Mouse (Mus musculus) yolk sac, embryonic 10.5 days (tissue): ENCODE measurements around the gene Cygb.
"Not testable (repeated sequence)": the region's sequence is repeated elsewhere in the genome, so short reads cannot be mapped to it uniquely, and the experiment has no call there.

Experiments
- DNase-seq: peaks from one replicate; pipeline ENCODE4 v3.0.0-alpha.2; 2017; ENCODE audit warnings: low spot score

Cygb gene

DNA sequence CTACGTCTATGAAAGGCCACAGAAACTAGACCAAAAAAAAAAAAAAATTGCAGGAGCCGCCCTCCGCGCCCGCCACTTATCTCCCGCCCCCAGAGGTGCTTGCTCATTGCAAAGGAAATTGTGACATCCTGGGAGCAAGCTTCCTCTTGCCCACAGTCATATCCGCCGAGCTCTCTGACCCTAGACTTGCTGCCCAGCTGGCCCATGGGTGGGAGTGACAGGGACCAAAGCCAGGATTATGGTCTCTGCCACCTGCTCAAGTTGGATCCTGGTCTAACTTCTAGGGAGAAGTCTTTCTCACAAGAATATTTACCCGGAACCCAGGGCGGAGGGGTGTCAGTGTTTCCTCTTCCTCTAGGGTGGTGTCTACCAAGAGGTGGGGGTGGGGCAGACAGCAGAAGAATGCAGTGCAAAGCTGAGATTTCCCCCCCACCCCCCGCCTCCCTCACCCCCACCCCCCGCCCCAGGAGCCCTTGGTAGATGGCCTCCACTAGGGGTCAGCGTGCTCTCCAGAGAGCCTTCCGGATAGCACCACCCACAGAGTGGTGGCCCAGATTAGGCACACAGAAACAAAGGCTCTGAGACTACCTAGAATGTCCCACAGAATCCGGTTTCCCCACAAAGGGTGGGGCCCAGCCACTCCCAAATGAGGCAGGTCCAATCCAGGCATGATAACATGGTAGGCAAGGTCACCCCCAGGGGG is 38.2 kb downstream of the Cygb start:
- DNase-seq, result peak; percentile 74

DNA sequence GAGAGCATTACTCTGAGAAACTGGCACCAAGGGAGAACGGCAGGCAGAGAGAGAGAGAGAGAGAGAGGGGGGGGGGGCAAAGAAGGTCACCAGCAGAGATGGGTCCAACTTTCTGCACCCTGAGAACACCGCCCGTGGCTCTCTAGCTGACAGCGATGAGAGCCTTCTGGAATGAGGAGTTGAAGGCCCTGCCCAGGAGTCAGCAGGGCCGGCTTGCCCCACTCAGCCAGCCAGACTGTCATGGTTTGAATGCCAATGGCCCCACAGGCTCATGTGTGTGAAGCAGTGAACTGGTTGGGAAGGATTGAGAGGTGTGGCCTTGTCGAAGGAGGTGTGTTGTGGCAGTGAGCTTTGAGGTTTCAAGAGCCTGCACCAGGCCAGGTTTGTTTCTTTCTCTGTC is 40.9 kb downstream of the Cygb start:
- no peak for DNase-seq

DNA sequence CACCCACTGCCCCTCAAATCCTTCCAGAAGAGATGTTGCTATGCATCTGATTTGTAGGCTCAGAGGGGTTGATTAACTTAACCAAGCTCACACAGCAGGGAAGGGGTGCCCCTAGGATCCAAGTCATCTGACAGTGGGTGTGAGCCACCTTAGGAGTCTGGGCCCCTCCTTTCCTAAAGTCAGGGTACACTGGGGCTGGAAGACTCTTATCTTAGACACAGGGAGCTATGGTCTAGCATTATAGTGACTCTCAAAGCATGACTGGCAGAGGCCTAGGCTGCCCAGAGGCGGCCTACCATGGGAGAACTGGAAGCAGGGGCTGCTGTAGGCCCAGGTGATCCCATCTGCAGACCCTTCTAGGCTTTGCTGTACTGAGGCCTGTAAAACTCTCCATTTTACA is 41.6 kb downstream of the Cygb start:
- no peak for DNase-seq

DNA sequence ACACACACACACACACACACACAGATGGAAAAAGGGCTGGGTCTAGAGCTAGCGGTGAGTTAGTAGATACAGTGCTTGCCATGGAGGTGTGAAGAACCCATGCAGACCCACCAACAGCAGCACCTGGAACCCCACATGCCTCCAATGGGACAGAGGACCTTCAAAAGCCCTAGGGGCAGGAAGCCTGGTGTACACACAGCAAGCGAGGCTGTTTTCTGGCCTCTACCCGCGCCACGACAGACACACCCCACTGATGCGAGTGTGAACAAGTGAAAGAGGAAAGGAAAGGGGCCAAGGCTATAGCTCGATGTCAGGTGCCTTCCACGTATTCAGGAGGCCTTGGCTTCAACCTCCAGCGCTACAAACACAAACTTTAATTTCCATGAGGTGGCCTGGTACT is 42.2 kb downstream of the Cygb start:
- no peak for DNase-seq

DNA sequence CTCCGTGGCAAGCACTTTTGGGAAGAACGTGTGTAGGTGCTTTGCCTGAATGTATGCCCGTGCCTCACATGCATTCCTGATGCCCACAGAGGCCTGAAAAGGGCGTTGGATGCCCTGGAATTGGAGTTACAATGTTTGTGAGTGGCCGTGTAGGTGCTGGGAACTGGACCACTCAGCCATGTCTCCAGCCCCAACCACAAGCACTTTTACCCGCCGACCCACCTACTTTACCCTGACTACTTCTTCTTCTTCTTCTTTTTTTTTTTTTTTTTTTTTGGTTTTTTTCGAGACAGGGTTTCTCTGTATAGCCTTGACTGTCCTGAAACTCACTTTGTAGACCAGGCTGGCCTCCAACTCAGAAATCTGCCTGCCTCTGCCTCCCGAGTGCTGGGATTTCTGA is 42.9 kb downstream of the Cygb start:
- DNase-seq, result not testable (repeated sequence)

DNA sequence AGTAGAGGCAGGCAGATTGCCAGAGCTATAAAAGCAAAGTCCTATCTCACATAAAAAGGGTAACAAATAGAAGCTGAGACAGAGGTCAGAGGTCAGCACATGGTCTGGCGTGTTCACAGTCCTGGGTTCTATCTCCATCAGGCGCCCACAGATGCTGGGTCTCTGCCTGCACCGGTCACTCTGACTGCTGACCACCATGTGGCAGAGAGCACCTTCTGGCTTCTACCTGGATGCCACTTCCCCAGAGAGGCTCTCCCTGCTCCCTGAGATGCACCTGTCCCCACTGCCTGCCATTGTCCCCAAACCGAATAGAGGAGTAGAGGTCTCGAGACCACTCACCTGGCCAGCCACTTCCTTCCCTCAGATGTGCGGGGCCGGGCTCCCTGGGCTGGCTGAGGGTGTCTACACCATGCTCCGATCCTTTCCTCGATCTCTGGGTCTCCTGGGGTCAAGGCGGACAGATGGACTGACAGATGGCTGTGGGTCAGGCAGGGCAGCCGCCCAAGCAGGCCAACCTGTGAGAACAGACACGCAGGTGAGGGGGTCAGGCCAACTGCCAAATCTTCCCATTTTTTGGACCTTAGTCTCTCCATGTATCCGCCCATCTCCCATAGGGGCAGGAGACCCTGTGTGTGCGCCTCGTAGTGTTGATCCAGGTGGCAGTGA is 44.0 kb downstream of the Cygb start:
- DNase-seq, result no peak

DNA sequence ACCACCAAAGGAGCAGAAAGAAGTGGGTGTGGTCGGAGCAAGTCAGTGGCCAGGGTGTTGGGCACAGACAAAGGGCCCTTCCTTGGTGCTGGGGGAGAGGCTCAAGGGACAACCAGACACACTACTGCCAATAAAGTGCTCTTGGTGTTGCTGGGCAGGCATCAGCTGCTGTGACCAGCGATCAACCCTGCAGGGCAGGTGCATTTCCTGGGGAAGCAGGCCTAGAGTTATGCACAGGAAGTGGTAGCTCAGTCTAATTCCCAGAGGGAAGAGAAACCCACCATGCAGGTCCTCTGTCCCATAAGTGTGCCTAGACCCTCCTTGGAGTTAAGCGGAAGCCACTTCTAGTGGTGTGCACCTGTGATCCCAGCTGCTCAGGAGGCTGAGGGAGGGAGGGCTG is 46.4 kb downstream of the Cygb start:
- no peak for DNase-seq

DNA sequence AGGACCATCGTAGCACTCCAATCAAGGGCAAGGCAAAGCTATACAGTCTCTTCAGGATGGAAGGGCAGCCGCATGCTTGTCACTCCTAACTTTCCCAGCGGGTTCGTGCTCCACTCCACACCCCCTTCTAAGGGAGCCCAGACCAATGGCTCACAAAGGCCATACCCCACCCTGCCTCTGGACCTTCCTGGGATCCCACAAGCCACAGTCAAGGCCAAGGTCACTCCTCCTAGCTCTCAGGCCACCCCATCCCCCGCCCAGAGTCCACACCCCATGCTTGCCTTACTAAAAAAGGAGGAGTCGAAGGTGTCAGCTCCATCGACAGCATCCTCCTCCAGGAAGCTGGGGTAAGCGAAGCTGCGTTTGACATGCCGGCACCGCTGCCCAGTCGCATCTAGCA is 50.0 kb downstream of the Cygb start:
- no peak for DNase-seq

DNA sequence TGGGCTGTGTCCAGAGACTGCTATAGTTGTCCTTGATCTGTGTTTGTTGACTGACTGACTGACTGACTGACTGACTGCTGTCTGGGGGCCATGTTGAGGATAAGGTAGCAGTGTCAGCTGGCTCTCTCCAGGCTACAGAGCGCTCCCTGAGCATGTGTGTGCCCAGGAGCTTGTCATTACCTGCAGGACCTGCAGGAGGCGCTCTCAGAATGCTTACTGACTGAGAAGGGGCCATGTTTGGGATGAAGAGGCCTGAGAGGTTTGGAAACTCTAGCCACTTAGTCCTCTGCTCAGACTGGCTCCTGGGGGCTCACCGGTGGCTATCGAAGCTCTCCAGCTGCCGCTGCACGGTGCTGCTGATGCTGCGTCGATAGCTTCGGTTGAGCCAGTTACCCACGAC is 50.8 kb downstream of the Cygb start:
- DNase-seq, result no peak

DNA sequence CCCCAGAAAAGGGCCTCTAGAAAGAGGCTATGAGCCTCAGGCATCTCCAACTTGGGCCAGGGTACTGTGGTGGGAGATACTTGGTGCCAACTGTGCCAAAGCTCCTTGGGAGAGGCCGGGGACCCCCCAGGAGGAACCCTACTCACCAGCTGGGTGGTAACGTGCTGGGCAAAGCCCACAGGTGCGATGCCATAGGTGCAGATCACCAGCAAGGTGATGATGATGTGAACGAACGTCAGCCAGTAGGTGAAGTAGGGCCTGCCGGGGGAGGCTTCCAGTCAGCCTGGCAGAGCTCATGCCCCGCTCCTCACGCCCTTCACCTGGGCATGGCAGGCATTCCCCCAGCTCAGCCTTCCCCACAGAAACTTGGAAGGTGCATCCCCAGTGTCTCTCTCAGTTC is 52.1 kb downstream of the Cygb start:
- no peak for DNase-seq

DNA sequence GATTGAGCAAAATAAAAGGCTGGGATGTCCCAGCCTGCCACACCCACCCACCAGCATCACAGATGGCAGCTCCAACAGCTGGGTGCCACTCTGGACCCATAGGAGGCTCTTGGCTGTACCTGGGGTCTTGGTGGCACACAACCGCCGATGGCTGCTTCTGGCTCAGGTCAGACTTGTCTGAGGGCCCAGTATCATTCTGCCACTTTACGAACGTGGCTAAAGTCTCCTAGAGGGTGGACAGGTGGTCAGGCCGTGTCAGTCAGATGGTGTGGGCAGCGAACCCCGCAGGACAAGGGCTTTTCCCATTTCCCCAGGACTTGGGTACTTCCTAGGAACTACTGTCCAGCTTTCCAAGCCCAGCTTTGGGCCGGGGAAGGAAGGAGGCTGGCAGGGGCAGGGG is 52.9 kb downstream of the Cygb start:
- DNase-seq, result no peak

DNA sequence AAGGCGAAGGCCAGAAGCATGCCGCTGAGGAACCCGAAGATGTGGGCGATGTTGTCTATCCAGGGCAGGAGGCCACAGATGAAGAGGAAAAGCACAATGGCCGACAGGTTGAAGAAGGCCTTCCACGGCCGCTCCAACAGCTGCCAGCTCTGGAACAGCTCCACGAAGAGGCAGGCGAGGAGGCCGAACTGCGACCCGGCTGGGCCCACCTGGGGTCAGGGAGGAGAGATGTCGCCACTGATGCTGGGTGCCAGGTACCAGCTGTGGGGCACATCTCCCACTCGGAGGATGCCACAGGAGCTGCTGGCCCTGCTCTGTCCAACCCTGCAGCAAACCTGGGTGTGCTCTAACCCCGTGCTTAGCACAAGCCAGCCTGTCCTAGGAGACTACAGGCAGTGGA is 54.9 kb downstream of the Cygb start:
- no peak for DNase-seq

DNA sequence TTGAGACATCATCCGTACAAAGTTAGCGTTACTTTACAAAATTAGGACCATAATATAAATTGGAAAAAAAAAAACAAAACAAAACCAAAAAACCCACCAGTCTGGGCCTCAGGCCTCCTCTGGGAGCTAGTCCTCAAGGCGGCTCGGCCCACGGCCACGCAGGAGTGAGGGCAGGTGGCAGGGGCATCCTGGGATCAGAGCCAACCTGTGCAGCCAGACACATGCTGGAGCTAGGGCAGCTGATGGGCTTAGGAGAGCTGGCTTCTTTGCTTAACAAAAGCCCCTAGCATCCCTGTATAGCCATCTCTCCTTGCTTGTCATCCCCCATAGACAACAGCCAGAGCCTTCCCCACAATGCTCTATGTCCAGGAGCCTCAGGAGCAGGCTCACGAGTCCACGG is 55.9 kb downstream of the Cygb start:
- DNase-seq, result no peak

DNA sequence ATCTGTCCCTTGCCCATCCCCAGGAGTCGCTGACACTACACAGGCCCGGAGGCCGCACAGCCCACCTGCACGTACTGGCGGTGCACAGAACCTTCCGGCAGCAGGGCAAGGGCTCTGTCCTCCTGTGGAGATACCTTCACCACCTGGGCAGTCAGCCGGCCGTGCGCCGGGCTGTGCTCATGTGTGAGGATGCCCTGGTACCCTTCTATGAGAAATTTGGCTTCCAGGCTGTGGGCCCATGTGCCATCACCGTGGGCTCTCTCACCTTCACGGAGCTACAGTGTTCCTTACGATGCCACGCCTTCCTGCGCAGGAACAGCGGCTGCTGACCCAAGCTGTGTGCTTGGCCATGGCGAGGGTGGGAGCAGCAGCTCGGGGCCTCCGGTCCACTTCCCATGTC is 57.3 kb downstream of the Cygb start:
- no peak for DNase-seq
